Mouse (Mus musculus): ENCODE data around the gene Stap1. TPM values are rescaled to one million over a fixed set of nuclear protein-coding genes. Genes with fewer than 3 reads are reported as not detected.

Gene Stap1
- polyA plus RNA-seq, 1 experiment from 2014 or later: 0.09 TPM

DNA sequence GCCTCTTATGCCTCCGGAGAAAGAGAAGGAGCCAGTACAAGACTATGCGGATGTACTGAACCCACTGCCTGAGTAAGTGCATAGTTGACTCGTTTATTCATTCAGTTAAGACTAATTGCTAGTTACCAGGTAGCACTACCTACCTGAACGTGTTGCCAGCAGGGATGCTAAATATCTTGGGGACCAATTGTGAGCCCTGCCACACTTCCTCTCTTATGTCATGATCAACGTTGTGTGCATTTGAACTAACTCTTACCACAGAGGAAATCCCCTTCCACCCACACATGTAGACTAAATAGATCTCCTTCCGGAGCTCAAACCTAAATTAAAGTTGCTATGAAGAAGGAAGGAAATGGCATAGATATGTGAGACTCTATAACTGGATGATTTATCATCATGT, 15.2 kb downstream of the Stap1 start:
- Histone ChIP-seq H3K4me1 (no peaks in the 10 kb centered on the region), H3K4me3 (no peak overlapping the region), H3K9me3 (replicated peaks) (no peaks in the 10 kb centered on the region), H3K27ac (replicated peaks) (no peak overlapping the region), H3K27me3 (ENCODE audit: low read depth, poor library complexity, severe bottlenecking) (no peaks in the 10 kb centered on the region), H3K36me3 (no peaks in the 10 kb centered on the region)
- no peak for DNase-seq (ENCODE audit: low spot score)
- WGBS: 84% methylated on average over 6 of the region's 6 CpGs

DNA sequence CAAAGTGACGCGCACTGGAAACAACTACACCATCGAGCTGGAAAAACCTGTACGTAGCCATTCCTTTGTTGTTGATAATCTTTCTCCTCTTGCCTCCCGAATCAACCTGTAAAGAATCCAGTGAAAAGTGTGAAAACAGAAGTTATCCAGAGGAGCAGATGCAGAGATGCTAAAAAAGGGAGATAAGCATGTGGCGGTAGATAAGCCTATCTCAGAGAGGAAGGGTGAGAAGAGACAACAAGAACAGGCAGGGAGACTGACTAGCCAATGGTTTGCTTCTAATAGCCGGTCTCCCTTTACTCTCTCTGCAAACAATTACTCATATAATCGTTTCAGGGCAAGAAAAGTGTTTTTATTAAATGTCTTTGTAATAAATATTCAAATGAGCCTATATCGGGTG, 23.2 kb downstream of the Stap1 start:
- WGBS: 89% methylated on average over 9 of the region's 9 CpGs
- H3K4me3 ChIP-seq: no peak overlapping the region
- H3K27me3 ChIP-seq (ENCODE audit: low read depth, poor library complexity, severe bottlenecking): no peaks in the 10 kb centered on the region
- no peaks in the 10 kb centered on the region for H3K36me3 ChIP-seq
- H3K9me3 ChIP-seq (replicated peaks): no peaks in the 10 kb centered on the region
- no peak for DNase-seq (ENCODE audit: low spot score)
- H3K4me1 ChIP-seq: no peaks in the 10 kb centered on the region
- H3K27ac ChIP-seq (replicated peaks): no peak overlapping the region

- no peak for DNase-seq (ENCODE audit: low spot score)
- no peak overlapping the region for H3K4me3 ChIP-seq
- WGBS: 89% methylated on average over 3 of the region's 3 CpGs
- no peaks in the 10 kb centered on the region for H3K4me1 ChIP-seq
- H3K27ac ChIP-seq (replicated peaks): no peak overlapping the region
- no peaks in the 10 kb centered on the region for H3K27me3 ChIP-seq (ENCODE audit: low read depth, poor library complexity, severe bottlenecking)
- no peaks in the 10 kb centered on the region for H3K9me3 ChIP-seq (replicated peaks)
- H3K36me3 ChIP-seq: no peaks in the 10 kb centered on the region
Measured at GRCm38 (mm10) chr5:86098988-86099387, 27.4 kb downstream of the Stap1 start.

GRCm38 (mm10) chr5:86100621-86101020, 29.1 kb downstream of the Stap1 start:
- H3K27ac ChIP-seq (replicated peaks): no peak overlapping the region
- H3K36me3 ChIP-seq: peaks cover 3% of the 10 kb centered on the region; the same call in 1 of the 2 replicates
- DNase-seq (ENCODE audit: low spot score): no peak
- no peaks in the 10 kb centered on the region for H3K9me3 ChIP-seq (replicated peaks)
- no peak overlapping the region for H3K4me3 ChIP-seq
- 84% methylated on average over 3 of the region's 3 CpGs for WGBS
- H3K27me3 ChIP-seq (ENCODE audit: low read depth, poor library complexity, severe bottlenecking): no peaks in the 10 kb centered on the region
- no peaks in the 10 kb centered on the region for H3K4me1 ChIP-seq

- peaks cover 9% of the 10 kb centered on the region for H3K36me3 ChIP-seq
- H3K4me1 ChIP-seq: no peaks in the 10 kb centered on the region
- no peaks in the 10 kb centered on the region for H3K9me3 ChIP-seq (replicated peaks)
- 96% methylated on average over 2 of the region's 2 CpGs for WGBS
- DNase-seq (ENCODE audit: low spot score): no peak
- no peak overlapping the region for H3K4me3 ChIP-seq
- no peaks in the 10 kb centered on the region for H3K27me3 ChIP-seq (ENCODE audit: low read depth, poor library complexity, severe bottlenecking)
- no peak overlapping the region for H3K27ac ChIP-seq (replicated peaks)
Measured at GRCm38 (mm10) chr5:86102176-86102575, 30.6 kb downstream of the Stap1 start.

GRCm38 (mm10) chr5:86106610-86107009, 35.1 kb downstream of the Stap1 start:
- DNase-seq (ENCODE audit: low spot score): no peak
- Histone ChIP-seq H3K36me3 (peaks cover 29% of the 10 kb centered on the region), H3K4me1 (no peaks in the 10 kb centered on the region), H3K27ac (replicated peaks) (no peak overlapping the region), H3K4me3 (no peak overlapping the region), H3K27me3 (ENCODE audit: low read depth, poor library complexity, severe bottlenecking) (no peaks in the 10 kb centered on the region), H3K9me3 (replicated peaks) (no peaks in the 10 kb centered on the region)
- 83% methylated on average over 2 of the region's 2 CpGs for WGBS

GRCm38 (mm10) chr5:86111074-86111473, 39.5 kb downstream of the Stap1 start:
- WGBS: 96% methylated on average over 1 of the region's 1 CpGs
- H3K36me3 ChIP-seq: peaks cover 38% of the 10 kb centered on the region
- H3K27ac ChIP-seq (replicated peaks): no peak overlapping the region
- DNase-seq (ENCODE audit: low spot score): no peak
- H3K4me3 ChIP-seq: no peak overlapping the region
- no peaks in the 10 kb centered on the region for H3K4me1 ChIP-seq
- H3K9me3 ChIP-seq (replicated peaks): no peaks in the 10 kb centered on the region
- H3K27me3 ChIP-seq (ENCODE audit: low read depth, poor library complexity, severe bottlenecking): no peaks in the 10 kb centered on the region

DNA sequence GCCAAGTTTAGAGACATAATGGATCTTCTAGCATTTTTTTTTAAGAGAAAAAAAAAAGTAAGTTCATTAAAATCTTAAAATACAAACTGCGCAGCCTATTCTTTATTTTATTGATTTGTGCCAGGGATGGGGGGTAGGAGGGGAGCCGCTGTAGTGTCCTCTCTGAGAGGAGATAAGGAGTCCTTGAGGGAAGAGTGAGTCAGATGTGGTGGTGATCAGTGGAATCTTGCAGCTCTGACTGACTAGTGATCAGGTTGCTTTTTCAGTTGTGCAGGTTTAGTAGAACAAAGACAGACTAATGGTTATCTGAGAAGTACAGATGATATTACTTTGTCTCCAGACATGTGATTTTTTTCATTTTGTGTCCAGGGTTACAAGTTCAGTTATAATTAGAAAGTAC, 41.5 kb downstream of the Stap1 start:
- WGBS: 93% methylated on average over 2 of the region's 2 CpGs
- Histone ChIP-seq H3K4me1 (no peaks in the 10 kb centered on the region), H3K4me3 (no peak overlapping the region), H3K27ac (replicated peaks) (no peak overlapping the region), H3K9me3 (replicated peaks) (no peaks in the 10 kb centered on the region), H3K36me3 (peaks cover 33% of the 10 kb centered on the region), H3K27me3 (ENCODE audit: low read depth, poor library complexity, severe bottlenecking) (no peaks in the 10 kb centered on the region)
- DNase-seq (ENCODE audit: low spot score): no peak

DNA sequence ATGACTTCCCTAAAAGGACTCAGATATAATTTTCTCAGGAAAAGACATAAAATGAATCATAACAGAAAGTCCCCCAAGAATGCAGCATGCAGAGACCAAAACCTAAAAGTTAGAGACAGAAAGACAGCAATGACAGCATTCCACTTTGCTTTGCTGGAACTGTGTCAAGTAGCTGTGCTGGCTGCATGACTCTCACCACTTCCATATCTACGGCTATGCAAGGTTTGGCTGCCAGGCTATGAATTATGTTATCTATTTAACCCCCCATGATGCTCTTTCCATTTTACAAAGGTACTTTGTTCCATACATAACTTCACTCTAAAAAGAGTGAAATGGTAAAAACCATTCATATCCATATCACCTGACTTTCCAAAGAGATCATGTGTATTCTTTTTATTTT, 42.5 kb downstream of the Stap1 start:
- DNase-seq (ENCODE audit: low spot score): no peak
- H3K4me1 ChIP-seq: no peaks in the 10 kb centered on the region
- H3K9me3 ChIP-seq (replicated peaks): no peaks in the 10 kb centered on the region
- no peak overlapping the region for H3K4me3 ChIP-seq
- WGBS: 89% methylated on average over 1 of the region's 1 CpGs
- peaks cover 38% of the 10 kb centered on the region for H3K36me3 ChIP-seq
- H3K27me3 ChIP-seq (ENCODE audit: low read depth, poor library complexity, severe bottlenecking): no peaks in the 10 kb centered on the region
- H3K27ac ChIP-seq (replicated peaks): no peak overlapping the region

GRCm38 (mm10) chr5:86118457-86119094, 47.0 kb downstream of the Stap1 start:
- no peak for DNase-seq (ENCODE audit: low spot score)
- no peaks in the 10 kb centered on the region for H3K9me3 ChIP-seq (replicated peaks)
- H3K27ac ChIP-seq (replicated peaks): no peak overlapping the region
- no peaks in the 10 kb centered on the region for H3K27me3 ChIP-seq (ENCODE audit: low read depth, poor library complexity, severe bottlenecking)
- H3K4me1 ChIP-seq: no peaks in the 10 kb centered on the region
- H3K4me3 ChIP-seq: no peak overlapping the region
- H3K36me3 ChIP-seq: peaks cover 47% of the 10 kb centered on the region
- WGBS: 92% methylated on average over 9 of the region's 9 CpGs

DNA sequence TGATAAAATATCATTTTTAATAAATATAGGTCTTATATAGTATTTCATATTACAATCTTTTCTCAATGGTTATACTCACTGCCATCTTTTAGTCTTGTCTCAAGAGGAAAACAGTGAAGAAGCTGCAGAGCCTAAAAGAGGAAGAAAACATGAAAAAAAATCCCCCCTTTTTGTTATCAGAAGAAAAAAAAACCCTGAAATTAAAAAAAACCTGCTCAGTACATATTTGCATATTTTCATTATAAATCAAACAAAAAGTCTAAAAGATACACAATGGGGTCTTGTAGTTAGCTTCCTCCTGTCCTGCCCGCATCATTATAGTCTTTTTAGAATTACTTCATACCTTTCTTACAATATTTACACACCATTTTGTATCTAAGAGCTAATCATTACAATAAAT, 57.2 kb downstream of the Stap1 start:
- no peak overlapping the region for H3K4me3 ChIP-seq
- peaks cover 63% of the 10 kb centered on the region for H3K36me3 ChIP-seq
- H3K9me3 ChIP-seq (replicated peaks): no peaks in the 10 kb centered on the region
- no peak for DNase-seq (ENCODE audit: low spot score)
- H3K27me3 ChIP-seq (ENCODE audit: low read depth, poor library complexity, severe bottlenecking): no peaks in the 10 kb centered on the region
- no peak overlapping the region for H3K27ac ChIP-seq (replicated peaks)
- H3K4me1 ChIP-seq: no peaks in the 10 kb centered on the region
- 97% methylated on average over 1 of the region's 1 CpGs for WGBS

DNA sequence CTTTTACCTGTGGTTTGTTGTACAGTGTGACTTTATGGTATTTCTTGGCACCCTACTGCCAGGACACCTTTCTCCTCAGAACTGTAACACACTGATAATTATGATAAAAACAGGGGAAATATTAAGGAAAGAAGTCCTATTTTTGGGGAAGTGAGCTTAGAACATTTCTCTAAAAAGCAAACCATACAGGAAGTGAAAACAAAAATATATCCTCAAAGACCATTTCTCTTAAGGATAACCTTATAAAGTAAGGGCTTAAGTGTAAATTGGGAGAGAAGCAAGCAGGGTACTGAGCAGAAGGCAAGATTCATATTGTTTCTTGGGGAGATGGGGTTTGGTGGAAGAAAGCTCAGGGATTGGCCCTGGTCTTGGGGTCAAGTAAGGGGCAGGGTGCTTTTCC, 58.3 kb downstream of the Stap1 start:
- H3K4me3 ChIP-seq: no peak overlapping the region
- no peak overlapping the region for H3K27ac ChIP-seq (replicated peaks)
- DNase-seq (ENCODE audit: low spot score): no peak
- H3K36me3 ChIP-seq: peaks cover 59% of the 10 kb centered on the region
- H3K4me1 ChIP-seq: no peaks in the 10 kb centered on the region
- H3K9me3 ChIP-seq (replicated peaks): no peaks in the 10 kb centered on the region
- no peaks in the 10 kb centered on the region for H3K27me3 ChIP-seq (ENCODE audit: low read depth, poor library complexity, severe bottlenecking)
